Mouse (Mus musculus): ENCODE measurements around the gene Cenpn. TPM values are rescaled to one million over a fixed set of nuclear protein-coding genes. Genes with fewer than 3 reads are reported as not detected.

Gene Cenpn
- polyA plus RNA-seq, 1 experiment, result 16.1 TPM

- H3K27ac ChIP-seq (ENCODE audit: insufficient read depth, low read depth, low read length), result peak within 1 kb of the TSS; percentile 34
Observed at GRCm38 (mm10) chr8:116978631-116979256, 57.2 kb downstream of the Cenpn start, which contains the start of gene 1700030J22Rik. TSS of gene 1700030J22Rik (minus strand) at chr8:116978959.

GRCm38 (mm10) chr8:116980117-116980516, 58.6 kb downstream of the Cenpn start:
- Histone ChIP-seq H3K27ac (ENCODE audit: insufficient read depth, low read depth, low read length) (no peak overlapping the region), H3K4me3 (ENCODE audit: insufficient read depth, low read length) (no peak overlapping the region)

More at GRCm38 (mm10) chr8:116978631-116979256, 57.2 kb downstream of the Cenpn start, which contains the start of gene 1700030J22Rik:
- no peak for TF ChIP-seq CTCF (IDR thresholded peaks at IDR 0.05; ENCODE audit: low read depth, low read length)
- TF ChIP-seq POLR2A (IDR thresholded peaks at IDR 0.05; ENCODE audit: borderline replicate concordance, low read depth, low read length), result no peak
- Histone ChIP-seq H3K4me3 (ENCODE audit: insufficient read depth, low read length) (peak within 1 kb of the TSS; percentile 70), H3K4me1 (ENCODE audit: control insufficient read depth, insufficient read depth, low read length) (peaks cover 28% of the 10 kb centered on the region)

DNA sequence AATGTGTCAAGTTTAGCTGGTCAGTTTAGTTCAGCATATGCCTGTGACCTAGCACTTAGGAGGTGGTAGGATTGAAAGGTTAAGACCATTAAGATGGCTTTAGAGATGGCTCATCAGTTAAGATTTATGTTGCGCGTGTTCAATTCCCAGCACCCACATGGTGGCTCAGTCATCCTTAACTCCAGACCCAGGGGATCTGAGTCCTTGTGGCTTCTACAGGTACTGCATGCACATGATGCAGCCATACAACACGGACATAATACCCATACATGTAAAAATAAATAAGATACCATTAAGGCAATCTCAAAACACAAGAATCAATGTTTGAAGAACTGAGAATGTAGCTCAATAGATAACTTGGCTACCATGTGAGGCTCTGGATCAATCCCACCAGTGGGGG, 68.3 kb downstream of the Cenpn start:
- Histone ChIP-seq H3K4me1 (ENCODE audit: control insufficient read depth, insufficient read depth, low read length) (peaks cover 9% of the 10 kb centered on the region), H3K27ac (ENCODE audit: insufficient read depth, low read depth, low read length) (no peak overlapping the region), H3K4me3 (ENCODE audit: insufficient read depth, low read length) (no peak overlapping the region)
- TF ChIP-seq POLR2A (IDR thresholded peaks at IDR 0.05; ENCODE audit: borderline replicate concordance, low read depth, low read length), result no peak
- TF ChIP-seq CTCF (IDR thresholded peaks at IDR 0.05; ENCODE audit: low read depth, low read length), result no peak

More at GRCm38 (mm10) chr8:116980117-116980516, 58.6 kb downstream of the Cenpn start:
- peaks cover 17% of the 10 kb centered on the region for H3K4me1 ChIP-seq (ENCODE audit: control insufficient read depth, insufficient read depth, low read length)
- TF ChIP-seq CTCF (IDR thresholded peaks at IDR 0.05; ENCODE audit: low read depth, low read length) (peak; percentile 20; the same call in 1 of the 2 replicates), POLR2A (IDR thresholded peaks at IDR 0.05; ENCODE audit: borderline replicate concordance, low read depth, low read length) (no peak)

Other genes starting within 250 kb of the Cenpn start
- 2.1 and 4.0 TPM in 2 replicates for gene Cdyl2, start 188.7 kb upstream of the Cenpn start, polyA plus RNA-seq (2012; ENCODE audit: insufficient read depth, insufficient read length, missing spikeins)
- 35.8 and 43.9 TPM in 2 replicates for gene Cmc2, start 275 bp upstream of the Cenpn start, polyA plus RNA-seq (2012; ENCODE audit: insufficient read depth, insufficient read length, missing spikeins)
- gene Atmin, start 21.7 kb downstream of the Cenpn start, polyA plus RNA-seq (2012; ENCODE audit: insufficient read depth, insufficient read length, missing spikeins), result 15.9 and 18.9 TPM in 2 replicates
- 1.1 and 1.7 TPM in 2 replicates for gene 1700030J22Rik, start 57.2 kb downstream of the Cenpn start, polyA plus RNA-seq (2012; ENCODE audit: insufficient read depth, insufficient read length, missing spikeins)
- gene Gcsh, start 71.8 kb downstream of the Cenpn start, polyA plus RNA-seq (2012; ENCODE audit: insufficient read depth, insufficient read length, missing spikeins), result 21.5 and 22.6 TPM in 2 replicates
- 0.87 and 1.2 TPM in 2 replicates for gene Pkd1l2, start 160.7 kb downstream of the Cenpn start, polyA plus RNA-seq (2012; ENCODE audit: insufficient read depth, insufficient read length, missing spikeins)
- not detected in 2 replicates for gene Bco1, start 174.1 kb downstream of the Cenpn start, polyA plus RNA-seq (2012; ENCODE audit: insufficient read depth, insufficient read length, missing spikeins)
- gene Gan, start 236.4 kb downstream of the Cenpn start, polyA plus RNA-seq (2012; ENCODE audit: insufficient read depth, insufficient read length, missing spikeins), result 7.0 and 7.5 TPM in 2 replicates

Measured in bone marrow macrophage, adult 2 months (primary cell).